Mouse (Mus musculus): ENCODE measurements around the gene Zfp580.

DNA sequence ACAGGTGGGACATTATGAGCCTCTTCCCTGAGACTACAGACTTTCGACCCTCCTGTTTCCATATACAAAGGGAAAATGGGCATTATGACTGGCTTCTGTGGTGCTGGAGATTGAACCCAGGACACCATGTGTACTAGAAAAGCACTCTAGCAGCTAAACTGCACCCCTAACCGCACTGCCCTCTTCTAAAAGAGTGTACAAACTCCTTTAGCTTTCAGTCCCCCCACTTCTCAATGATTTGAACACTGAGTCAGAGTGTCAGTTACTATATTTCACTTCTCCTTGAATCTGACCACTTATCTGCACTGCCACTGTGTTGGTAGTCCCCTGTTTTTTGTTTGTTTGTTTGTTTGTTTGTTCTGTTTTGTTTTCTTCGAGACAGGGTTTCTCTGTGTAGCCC lies 17.5 kb upstream of the Zfp580 start, which contains the start of gene 4632433K11Rik:
- TF ChIP-seq CTCF (IDR thresholded peaks at IDR 0.05) = no peak
- TF ChIP-seq EP300 (IDR thresholded peaks at IDR 0.05) = no peak

Data from lung, postnatal 0 days (tissue).